Mouse (Mus musculus): ENCODE data around the gene Faap100.

Gene Faap100

GRCm38 (mm10) chr11:120319310-120319709 is 59.3 kb downstream of the Faap100 start:
- DNase-seq (ENCODE audit: low spot score), result no peak
